Mouse (Mus musculus): Measurements from ENCODE around the gene Kif14. TPM values are rescaled to one million over a fixed set of nuclear protein-coding genes. Genes with fewer than 3 reads are reported as not detected.
"Not testable (repeated sequence)": the region's sequence is repeated elsewhere in the genome, so short reads cannot be mapped to it uniquely, and the experiment has no call there.

Gene Kif14
- polyA plus RNA-seq, 1 experiment from 2014 or later = 5.5 TPM

DNA sequence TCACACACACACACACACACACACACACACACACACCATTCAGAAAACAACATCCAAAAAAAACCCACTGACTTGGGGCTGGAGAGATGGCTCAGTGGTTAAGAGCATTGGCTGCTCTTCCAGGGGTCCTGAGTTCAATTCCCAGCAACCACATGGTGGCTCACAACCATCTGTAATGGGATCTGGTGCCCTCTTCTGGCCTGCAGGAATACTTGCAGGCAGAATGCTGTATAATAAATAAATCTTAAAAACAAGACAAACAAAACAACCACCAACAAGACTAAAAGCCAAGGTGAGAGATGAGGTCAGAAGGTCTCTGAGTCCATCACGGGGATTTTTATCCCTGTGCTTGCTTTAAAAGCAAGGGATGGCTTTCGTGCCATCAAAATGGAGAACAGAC, 90.5 kb downstream of the Kif14 start:
- WGBS (ENCODE audit: insufficient replicate concordance) = 71% methylated on average over 2 of the region's 2 CpGs

DNA sequence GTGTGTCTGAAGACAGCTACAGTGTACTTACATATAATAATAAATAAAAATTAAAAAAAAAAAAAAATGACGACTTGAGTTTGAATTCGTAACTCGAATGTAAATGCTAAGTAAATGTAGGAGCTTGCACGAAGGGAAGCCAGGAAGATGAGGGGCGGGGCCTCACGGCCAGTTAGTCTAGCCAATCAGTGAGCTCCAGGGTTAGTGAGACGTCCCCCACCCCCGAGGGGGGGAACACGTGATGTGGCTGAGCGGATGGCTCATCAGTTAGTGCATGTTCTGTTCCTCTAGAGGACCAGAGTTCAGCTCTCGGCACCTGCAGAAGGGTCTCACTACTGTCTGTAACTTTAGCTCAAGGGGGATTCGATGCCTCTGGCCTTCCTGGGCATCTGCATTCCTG, 91.3 kb downstream of the Kif14 start:
- no peaks in the 10 kb centered on the region for H3K9me3 ChIP-seq (replicated peaks; ENCODE audit: control insufficient read depth, low read length)
- H3K4me1 ChIP-seq (ENCODE audit: control insufficient read depth, low read depth, low read length) = no peaks in the 10 kb centered on the region
- no peak for ATAC-seq (ENCODE audit: low read depth)
- no peaks in the 10 kb centered on the region for H3K27me3 ChIP-seq (ENCODE audit: control insufficient read depth, insufficient read depth, low read depth, low read length)
- no peak overlapping the region for H3K27ac ChIP-seq (ENCODE audit: low read length)
- H3K4me2 ChIP-seq (ENCODE audit: low read depth, low read length) = no peak overlapping the region
- H3K9ac ChIP-seq (ENCODE audit: low read depth, low read length) = no peak overlapping the region
- no peaks in the 10 kb centered on the region for H3K36me3 ChIP-seq (ENCODE audit: control insufficient read depth, insufficient read depth)
- WGBS (ENCODE audit: insufficient replicate concordance) = 64% methylated on average over 12 of the region's 12 CpGs
- H3K4me3 ChIP-seq (ENCODE audit: low read depth, low read length) = no peak overlapping the region

More for the DNA sequence above, 90.5 kb downstream of the Kif14 start:
- H3K36me3 ChIP-seq (ENCODE audit: control insufficient read depth, insufficient read depth); H3K4me3 ChIP-seq (ENCODE audit: low read depth, low read length); ATAC-seq (ENCODE audit: low read depth); H3K9ac ChIP-seq (ENCODE audit: low read depth, low read length); H3K27me3 ChIP-seq (ENCODE audit: control insufficient read depth, insufficient read depth, low read depth, low read length); H3K27ac ChIP-seq (ENCODE audit: low read length); H3K9me3 ChIP-seq (replicated peaks; ENCODE audit: control insufficient read depth, low read length); H3K4me1 ChIP-seq (ENCODE audit: control insufficient read depth, low read depth, low read length); H3K4me2 ChIP-seq (ENCODE audit: low read depth, low read length): not testable (repeated sequence)

DNA sequence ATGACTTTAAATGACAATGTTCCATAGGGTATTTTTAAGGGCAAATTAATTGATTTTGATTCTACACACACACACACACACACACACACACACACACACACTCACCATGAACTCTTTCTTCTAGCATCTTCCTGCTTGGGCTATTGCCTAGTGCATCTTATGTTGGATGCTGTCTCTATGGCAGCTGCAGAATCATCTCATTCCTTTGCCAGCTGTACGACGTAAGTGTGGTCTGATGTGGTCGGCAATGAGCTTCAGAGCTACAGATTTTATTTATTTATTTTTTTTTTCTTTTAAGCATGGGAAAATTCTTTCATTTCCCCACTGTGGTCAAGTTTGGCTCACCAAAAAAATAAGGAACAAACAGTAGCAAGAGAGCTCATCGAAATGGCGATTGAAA, 92.6 kb downstream of the Kif14 start:
- no peak overlapping the region for H3K4me2 ChIP-seq (ENCODE audit: low read depth, low read length)
- no peaks in the 10 kb centered on the region; the same call in 1 of the 2 replicates for H3K4me1 ChIP-seq (ENCODE audit: control insufficient read depth, low read depth, low read length)
- no peak for ATAC-seq (ENCODE audit: low read depth)
- no peaks in the 10 kb centered on the region for H3K27me3 ChIP-seq (ENCODE audit: control insufficient read depth, insufficient read depth, low read depth, low read length)
- WGBS (ENCODE audit: insufficient replicate concordance) = 60% methylated on average over 5 of the region's 5 CpGs
- no peak overlapping the region for H3K4me3 ChIP-seq (ENCODE audit: low read depth, low read length)
- no peaks in the 10 kb centered on the region for H3K9me3 ChIP-seq (replicated peaks; ENCODE audit: control insufficient read depth, low read length)
- no peak overlapping the region for H3K9ac ChIP-seq (ENCODE audit: low read depth, low read length)
- H3K36me3 ChIP-seq (ENCODE audit: control insufficient read depth, insufficient read depth) = no peaks in the 10 kb centered on the region
- H3K27ac ChIP-seq (ENCODE audit: low read length) = no peak overlapping the region

DNA sequence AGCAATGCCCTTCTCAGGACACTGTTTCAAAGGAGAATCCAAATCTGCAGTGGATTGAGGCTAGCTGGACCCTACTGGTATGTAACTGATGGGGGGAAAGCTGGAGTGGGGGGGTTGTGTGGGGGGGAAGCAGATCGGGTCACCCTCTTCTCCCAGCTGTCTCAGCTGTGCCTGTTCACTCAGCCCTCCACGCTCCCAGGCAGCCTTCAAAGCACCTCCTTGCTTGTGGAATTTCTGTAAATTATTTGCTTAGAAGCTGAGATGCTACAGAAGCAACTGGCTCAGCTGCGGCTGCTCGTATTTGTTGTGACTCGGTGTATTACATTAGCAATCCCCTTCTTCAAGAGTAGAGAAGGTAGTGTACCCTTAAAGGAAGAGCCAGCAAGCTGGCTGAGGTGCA, 93.1 kb downstream of the Kif14 start:
- Histone ChIP-seq H3K27me3 (ENCODE audit: control insufficient read depth, insufficient read depth, low read depth, low read length) (no peaks in the 10 kb centered on the region), H3K4me3 (ENCODE audit: low read depth, low read length) (no peak overlapping the region), H3K36me3 (ENCODE audit: control insufficient read depth, insufficient read depth) (no peaks in the 10 kb centered on the region), H3K4me2 (ENCODE audit: low read depth, low read length) (no peak overlapping the region), H3K9me3 (replicated peaks; ENCODE audit: control insufficient read depth, low read length) (no peaks in the 10 kb centered on the region), H3K27ac (ENCODE audit: low read length) (no peak overlapping the region), H3K4me1 (ENCODE audit: control insufficient read depth, low read depth, low read length) (no peaks in the 10 kb centered on the region; the same call in 1 of the 2 replicates), H3K9ac (ENCODE audit: low read depth, low read length) (no peak overlapping the region)
- WGBS (ENCODE audit: insufficient replicate concordance) = 51% methylated on average over 5 of the region's 5 CpGs
- no peak for ATAC-seq (ENCODE audit: low read depth)

DNA sequence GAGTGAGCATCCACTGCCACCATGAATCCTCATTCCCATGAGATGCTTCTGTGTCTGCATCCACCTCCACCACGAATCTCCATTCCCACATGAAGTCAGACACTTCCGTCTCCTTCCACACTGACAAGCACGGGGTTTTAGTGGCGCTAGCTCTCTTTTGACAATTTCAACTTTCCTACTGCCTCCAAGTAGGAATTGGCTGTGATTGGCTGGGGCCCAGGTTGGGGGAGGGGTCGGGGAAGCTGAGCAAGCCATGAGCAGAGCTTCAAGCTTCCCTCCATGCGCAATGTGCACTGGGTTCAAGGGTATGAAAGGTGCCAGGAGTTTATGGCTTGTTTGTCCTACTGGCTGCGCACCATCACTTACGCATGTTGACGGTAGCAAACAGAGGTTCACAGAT, 93.6 kb downstream of the Kif14 start:
- no peak for ATAC-seq (ENCODE audit: low read depth)
- H3K27me3 ChIP-seq (ENCODE audit: control insufficient read depth, insufficient read depth, low read depth, low read length) = no peaks in the 10 kb centered on the region
- H3K9me3 ChIP-seq (replicated peaks; ENCODE audit: control insufficient read depth, low read length) = no peaks in the 10 kb centered on the region
- H3K27ac ChIP-seq (ENCODE audit: low read length) = no peak overlapping the region
- WGBS (ENCODE audit: insufficient replicate concordance) = 59% methylated on average over 9 of the region's 9 CpGs
- H3K4me2 ChIP-seq (ENCODE audit: low read depth, low read length) = no peak overlapping the region
- H3K4me3 ChIP-seq (ENCODE audit: low read depth, low read length) = no peak overlapping the region
- no peaks in the 10 kb centered on the region for H3K36me3 ChIP-seq (ENCODE audit: control insufficient read depth, insufficient read depth)
- no peaks in the 10 kb centered on the region; the same call in 1 of the 2 replicates for H3K4me1 ChIP-seq (ENCODE audit: control insufficient read depth, low read depth, low read length)
- no peak overlapping the region for H3K9ac ChIP-seq (ENCODE audit: low read depth, low read length)

DNA sequence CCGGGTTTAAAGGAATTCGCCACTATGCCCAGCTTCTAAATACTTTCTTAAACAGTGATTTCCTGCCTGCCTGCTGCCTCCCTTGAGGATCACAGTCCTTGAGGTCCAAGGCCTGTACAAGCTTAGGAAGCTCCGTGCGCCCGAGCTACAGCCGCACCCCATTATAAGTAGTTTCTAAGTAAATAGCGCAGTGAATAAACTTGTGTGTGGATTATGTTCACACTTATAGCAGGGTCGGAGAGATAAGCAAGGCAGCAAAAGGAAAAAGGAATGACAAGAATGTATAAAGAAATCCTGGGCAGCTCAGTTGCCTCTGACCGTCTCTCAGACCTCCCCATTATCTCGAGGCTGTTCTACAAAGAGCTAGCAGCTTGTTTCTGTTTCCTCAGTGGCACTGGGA, 95.7 kb downstream of the Kif14 start:
- no peaks in the 10 kb centered on the region for H3K27me3 ChIP-seq (ENCODE audit: control insufficient read depth, insufficient read depth, low read depth, low read length)
- WGBS (ENCODE audit: insufficient replicate concordance) = 58% methylated on average over 10 of the region's 10 CpGs
- no peak overlapping the region for H3K4me3 ChIP-seq (ENCODE audit: low read depth, low read length)
- H3K36me3 ChIP-seq (ENCODE audit: control insufficient read depth, insufficient read depth) = no peaks in the 10 kb centered on the region
- H3K9me3 ChIP-seq (replicated peaks; ENCODE audit: control insufficient read depth, low read length) = no peaks in the 10 kb centered on the region
- no peak overlapping the region for H3K9ac ChIP-seq (ENCODE audit: low read depth, low read length)
- H3K27ac ChIP-seq (ENCODE audit: low read length) = no peak overlapping the region
- H3K4me1 ChIP-seq (ENCODE audit: control insufficient read depth, low read depth, low read length) = no peaks in the 10 kb centered on the region; the same call in 1 of the 2 replicates
- no peak overlapping the region for H3K4me2 ChIP-seq (ENCODE audit: low read depth, low read length)
- no peak for ATAC-seq (ENCODE audit: low read depth)

DNA sequence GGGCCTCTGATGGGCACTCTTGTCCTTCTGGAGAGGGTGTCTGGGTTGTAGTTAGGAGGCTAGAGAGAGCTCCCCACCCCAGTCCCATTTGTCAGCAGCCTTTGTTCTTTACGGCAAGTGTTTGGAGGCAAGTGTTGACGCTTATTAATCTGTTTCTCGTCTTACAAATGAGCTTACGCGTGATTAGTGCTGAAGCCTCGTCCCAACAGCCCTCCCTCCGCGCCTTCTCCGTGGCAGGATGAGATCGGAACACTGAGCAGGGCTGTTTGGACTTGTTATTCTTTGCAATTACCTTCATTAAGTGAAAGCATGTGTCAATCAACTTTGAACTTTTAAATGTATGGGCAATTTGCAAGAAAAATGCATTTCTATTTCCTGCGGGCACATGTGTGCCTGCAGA, 97.0 kb downstream of the Kif14 start:
- no peaks in the 10 kb centered on the region; the same call in 1 of the 2 replicates for H3K4me1 ChIP-seq (ENCODE audit: control insufficient read depth, low read depth, low read length)
- 65% methylated on average over 11 of the region's 11 CpGs for WGBS (ENCODE audit: insufficient replicate concordance)
- H3K9ac ChIP-seq (ENCODE audit: low read depth, low read length) = no peak overlapping the region
- H3K4me3 ChIP-seq (ENCODE audit: low read depth, low read length) = no peak overlapping the region
- no peaks in the 10 kb centered on the region for H3K9me3 ChIP-seq (replicated peaks; ENCODE audit: control insufficient read depth, low read length)
- H3K4me2 ChIP-seq (ENCODE audit: low read depth, low read length) = no peak overlapping the region
- no peaks in the 10 kb centered on the region for H3K36me3 ChIP-seq (ENCODE audit: control insufficient read depth, insufficient read depth)
- no peaks in the 10 kb centered on the region for H3K27me3 ChIP-seq (ENCODE audit: control insufficient read depth, insufficient read depth, low read depth, low read length)
- no peak for ATAC-seq (ENCODE audit: low read depth)
- no peak overlapping the region for H3K27ac ChIP-seq (ENCODE audit: low read length)

DNA sequence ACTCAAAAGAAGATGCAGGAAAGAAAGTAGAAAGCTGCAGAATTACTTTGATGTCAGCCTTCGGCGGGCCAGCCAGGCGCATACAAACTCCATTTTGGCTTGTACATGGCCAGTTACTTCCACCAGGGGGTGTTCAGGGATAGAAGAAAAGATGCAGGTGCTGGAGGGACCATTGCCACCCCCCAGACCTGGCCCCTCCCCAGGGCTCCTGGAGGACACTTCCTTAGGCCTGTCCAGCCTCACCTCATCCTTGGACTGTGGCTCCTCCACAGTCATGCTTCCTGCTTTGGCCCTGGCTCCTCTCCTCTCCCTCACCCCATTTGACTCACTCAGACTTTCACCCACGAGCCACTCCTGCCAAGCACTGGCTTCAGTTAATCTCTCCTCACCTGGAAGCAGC, 98.8 kb downstream of the Kif14 start:
- no peak overlapping the region for H3K4me2 ChIP-seq (ENCODE audit: low read depth, low read length)
- H3K36me3 ChIP-seq (ENCODE audit: control insufficient read depth, insufficient read depth) = no peaks in the 10 kb centered on the region
- H3K9ac ChIP-seq (ENCODE audit: low read depth, low read length) = no peak overlapping the region
- H3K4me3 ChIP-seq (ENCODE audit: low read depth, low read length) = no peak overlapping the region
- WGBS (ENCODE audit: insufficient replicate concordance) = 59% methylated on average over 4 of the region's 4 CpGs
- no peaks in the 10 kb centered on the region; the same call in 1 of the 2 replicates for H3K4me1 ChIP-seq (ENCODE audit: control insufficient read depth, low read depth, low read length)
- H3K27ac ChIP-seq (ENCODE audit: low read length) = no peak overlapping the region
- no peaks in the 10 kb centered on the region for H3K9me3 ChIP-seq (replicated peaks; ENCODE audit: control insufficient read depth, low read length)
- no peaks in the 10 kb centered on the region for H3K27me3 ChIP-seq (ENCODE audit: control insufficient read depth, insufficient read depth, low read depth, low read length)
- ATAC-seq (ENCODE audit: low read depth) = no peak

DNA sequence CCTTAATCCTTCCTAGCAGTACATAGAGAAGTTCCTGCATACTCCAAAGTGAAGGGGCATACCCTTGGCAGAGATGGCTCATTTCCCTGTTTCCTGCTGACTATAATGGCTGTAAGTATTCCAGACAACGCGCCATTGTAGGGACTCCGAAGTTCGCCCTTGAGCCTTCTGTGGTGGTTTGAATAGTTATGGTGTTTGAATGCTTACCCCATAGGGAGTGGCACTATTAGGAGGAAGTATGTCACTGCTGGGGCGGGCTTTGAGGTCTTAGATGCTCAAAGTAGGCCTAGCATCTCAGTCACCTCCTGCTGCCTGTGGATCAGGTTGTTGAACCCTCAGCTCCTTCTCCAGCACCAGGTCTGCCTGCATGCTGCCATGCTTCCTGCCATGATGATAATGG, 100.2 kb downstream of the Kif14 start:
- no peaks in the 10 kb centered on the region for H3K36me3 ChIP-seq (ENCODE audit: control insufficient read depth, insufficient read depth)
- no peak for ATAC-seq (ENCODE audit: low read depth)
- no peak overlapping the region for H3K4me3 ChIP-seq (ENCODE audit: low read depth, low read length)
- no peaks in the 10 kb centered on the region for H3K27me3 ChIP-seq (ENCODE audit: control insufficient read depth, insufficient read depth, low read depth, low read length)
- H3K27ac ChIP-seq (ENCODE audit: low read length) = no peak overlapping the region
- no peak overlapping the region for H3K4me2 ChIP-seq (ENCODE audit: low read depth, low read length)
- H3K4me1 ChIP-seq (ENCODE audit: control insufficient read depth, low read depth, low read length) = no peaks in the 10 kb centered on the region; the same call in 1 of the 2 replicates
- 74% methylated on average over 5 of the region's 5 CpGs for WGBS (ENCODE audit: insufficient replicate concordance)
- no peak overlapping the region for H3K9ac ChIP-seq (ENCODE audit: low read depth, low read length)
- no peaks in the 10 kb centered on the region for H3K9me3 ChIP-seq (replicated peaks; ENCODE audit: control insufficient read depth, low read length)
